Mouse (Mus musculus): Measurements from ENCODE around the gene Efna4.
A peak's percentile ranks its signal among the peaks of the same experiment; 100 is the strongest.

Efna4 gene

DNA sequence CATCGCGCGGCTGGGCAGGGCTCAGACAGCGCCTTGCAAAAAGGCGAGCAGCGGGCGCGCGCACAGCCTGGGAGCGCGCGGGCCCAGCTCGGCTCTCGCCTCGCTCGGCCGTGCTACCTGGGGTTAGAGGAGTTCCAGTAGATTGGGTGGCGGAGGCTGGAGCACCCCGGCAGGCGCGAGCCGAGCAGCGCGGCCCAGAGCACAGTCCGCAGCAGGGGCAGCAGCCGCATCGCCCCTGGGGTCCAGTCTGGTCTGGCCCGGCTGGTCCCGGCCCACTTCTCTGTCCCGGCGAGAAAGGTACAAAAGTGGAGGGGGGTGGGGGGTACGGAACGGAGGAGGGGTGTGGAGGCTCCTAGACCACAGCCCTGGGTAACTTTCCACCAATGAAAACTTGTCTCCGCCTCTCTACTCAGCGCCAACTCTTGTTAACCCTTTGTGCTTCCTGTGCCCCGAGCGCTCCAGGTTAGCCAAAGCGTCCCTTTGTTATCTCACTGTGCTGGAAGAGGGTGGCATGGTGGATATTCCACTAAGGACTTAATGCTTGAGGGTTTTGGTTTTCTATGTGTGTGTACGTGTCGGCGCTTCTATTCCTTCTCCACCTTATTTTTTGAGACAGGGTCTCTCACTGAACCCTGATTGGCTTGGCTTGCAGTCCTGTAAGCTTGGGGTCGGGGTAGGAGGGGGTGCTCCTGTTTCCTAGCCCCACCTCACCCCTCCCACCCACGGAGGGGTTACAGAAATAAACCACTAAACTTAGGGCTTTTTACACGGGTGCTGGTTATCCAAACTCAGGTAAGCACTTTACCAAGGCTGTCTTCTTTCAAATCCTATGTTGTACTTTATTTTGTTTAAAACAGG, at the start of gene Efna4:
Gene Efna4, minus strand, starts transcription at position 308 of the 858 bp plus-strand sequence.
- no peak for DNase-seq (ENCODE audit: low read depth in 1 of 2, low spot score in 2 of 2)

DNA sequence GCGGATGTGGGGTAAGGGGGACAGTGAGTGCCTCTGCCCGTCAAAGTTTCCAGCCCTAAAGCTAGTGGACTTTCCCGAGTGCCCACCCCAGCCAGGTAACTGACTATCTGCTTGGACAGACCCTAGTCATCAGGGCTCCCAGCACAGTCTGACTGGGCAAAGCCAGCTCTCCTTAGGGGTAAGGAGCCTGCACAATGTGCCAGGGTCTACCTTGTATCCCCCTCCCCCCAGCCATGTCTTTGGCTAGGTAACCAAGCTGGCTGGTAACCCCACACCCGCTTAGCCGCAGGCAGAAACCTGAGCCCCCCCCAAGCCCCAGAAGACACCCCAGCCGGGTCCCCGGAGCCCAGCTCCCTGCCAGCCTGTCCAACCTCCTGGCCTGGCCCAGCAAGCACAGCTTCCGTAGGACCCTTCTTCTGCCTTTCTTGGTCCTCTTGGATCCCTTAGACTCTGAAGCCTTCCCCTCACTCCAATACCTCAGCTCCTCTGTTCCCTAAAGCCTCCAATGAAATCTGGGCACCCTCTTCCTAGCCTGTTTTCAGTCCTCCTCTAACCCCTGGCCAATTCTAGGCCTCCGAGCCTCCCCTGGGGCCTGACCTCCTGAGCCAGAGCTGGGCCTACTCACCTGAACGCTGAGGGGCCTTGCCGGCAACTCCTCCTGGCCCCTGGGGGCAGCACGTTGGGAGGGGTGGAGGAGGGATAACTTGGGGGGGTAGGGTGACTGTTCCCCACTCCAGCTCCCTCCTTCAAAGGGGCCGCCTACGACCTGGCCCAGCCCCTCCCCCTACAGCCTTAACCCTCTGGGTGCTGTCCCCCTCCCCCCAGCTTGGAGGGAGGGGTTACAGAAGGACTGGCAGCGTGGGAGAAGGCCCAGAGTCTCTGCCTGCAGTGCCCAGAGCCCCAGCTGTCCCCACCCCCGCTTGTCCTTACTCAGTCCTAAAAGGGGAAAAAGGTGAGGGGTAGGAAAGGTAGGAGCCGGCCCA, 48.9 kb upstream of the Efna4 start:
- DNase-seq (ENCODE audit: low read depth in 1 of 2, low spot score in 2 of 2): no peak

DNA sequence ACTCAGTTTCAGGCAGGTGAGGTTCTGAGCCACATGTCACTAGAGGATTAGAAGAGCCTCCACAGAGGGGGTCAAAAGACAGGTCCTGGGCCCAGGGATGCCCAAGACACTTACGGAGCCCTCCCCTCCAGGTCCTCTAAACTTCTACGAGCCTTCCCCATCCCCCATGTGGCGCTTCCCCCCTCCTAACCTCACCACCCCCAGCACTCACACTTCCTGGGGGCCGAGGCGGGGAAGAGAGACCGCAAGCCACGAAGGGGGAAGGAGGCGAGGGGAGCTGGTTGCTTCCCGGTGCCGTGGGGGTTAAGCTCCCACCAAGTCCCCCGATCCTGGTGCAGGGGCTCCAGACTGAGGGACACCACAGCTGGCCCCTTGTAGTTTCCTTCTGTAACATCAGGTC, 47.6 kb upstream of the Efna4 start:
- DNase-seq (ENCODE audit: low read depth in 1 of 2, low spot score in 2 of 2): no peak

GRCm38 (mm10) chr3:89384331-89385076, 46.7 kb upstream of the Efna4 start:
- DNase-seq (ENCODE audit: low read depth in 1 of 2, low spot score in 2 of 2): no peak

DNA sequence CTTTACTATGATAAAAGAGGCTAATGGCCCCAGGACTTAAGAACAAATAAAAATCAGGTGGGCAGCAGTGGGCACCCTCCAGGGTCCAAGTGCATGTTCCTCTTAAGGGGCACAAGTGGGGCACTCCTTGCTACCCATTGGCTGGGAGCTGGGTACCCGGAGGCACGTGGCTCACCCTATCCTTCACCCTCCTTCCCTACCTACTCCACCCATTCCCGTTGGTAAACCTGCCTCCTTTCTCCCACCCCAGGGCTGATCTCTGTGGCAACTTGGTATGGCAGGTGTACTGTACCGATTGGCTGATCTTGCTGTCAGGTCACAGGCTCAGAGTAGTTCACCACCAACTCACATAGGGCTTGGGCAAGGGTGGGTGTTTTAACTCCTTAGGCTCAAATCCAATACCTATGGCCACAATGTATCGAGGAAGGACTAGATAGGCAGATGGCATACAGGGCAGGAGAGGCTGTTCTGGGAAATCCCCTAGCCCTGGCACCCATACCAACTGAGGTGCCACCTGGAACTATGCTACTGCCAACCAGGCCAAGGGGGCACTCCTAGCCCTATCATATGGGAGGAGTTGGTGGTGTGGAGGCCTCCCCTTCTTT, 45.9 kb upstream of the Efna4 start:
- DNase-seq (ENCODE audit: low read depth in 1 of 2, low spot score in 2 of 2): no peak

DNA sequence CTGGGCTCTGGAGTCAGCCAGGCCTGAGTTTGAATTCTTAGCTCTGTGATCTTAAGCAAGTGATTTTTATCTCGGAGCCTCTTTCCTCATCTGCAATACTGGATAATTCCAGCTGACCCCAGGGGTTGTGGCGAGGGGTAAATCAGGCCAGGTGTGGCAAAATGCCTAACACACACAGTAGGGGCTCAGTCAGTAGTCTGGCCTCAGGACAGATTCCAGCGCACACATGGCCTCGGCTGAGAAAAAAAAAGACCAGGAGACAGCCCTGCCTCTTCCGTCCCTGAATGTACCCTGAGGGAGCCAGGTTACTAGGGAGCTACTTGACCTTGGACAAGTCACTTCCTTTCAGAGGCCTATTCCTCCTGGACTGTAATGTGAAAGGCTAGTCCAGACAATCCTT, 45.1 kb upstream of the Efna4 start:
- no peak for DNase-seq (ENCODE audit: low read depth in 1 of 2, low spot score in 2 of 2)

GRCm38 (mm10) chr3:89382033-89382882, 44.4 kb upstream of the Efna4 start:
- no peak for DNase-seq (ENCODE audit: low read depth in 1 of 2, low spot score in 2 of 2)

DNA sequence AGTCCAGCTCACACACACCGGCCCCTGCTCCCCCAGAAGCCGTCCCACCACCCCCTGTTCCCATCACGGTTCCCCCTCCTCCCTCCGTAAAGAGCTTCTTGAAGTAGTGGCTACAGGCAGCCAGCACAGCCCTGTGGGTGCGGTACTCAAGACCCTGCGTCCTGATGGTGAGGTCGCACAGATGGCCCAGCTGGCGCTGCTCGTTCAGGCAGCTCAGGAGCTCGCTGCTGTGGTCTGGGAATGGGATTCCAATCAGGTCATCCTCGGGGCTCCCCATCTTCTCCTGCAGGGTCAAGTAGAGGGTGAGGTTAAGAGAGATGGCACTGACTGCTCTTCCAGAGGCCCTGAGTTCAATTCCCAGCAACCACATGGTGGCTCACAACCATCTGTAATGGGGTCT, 43.4 kb upstream of the Efna4 start:
- DNase-seq (ENCODE audit: low read depth in 1 of 2, low spot score in 2 of 2): no peak

DNA sequence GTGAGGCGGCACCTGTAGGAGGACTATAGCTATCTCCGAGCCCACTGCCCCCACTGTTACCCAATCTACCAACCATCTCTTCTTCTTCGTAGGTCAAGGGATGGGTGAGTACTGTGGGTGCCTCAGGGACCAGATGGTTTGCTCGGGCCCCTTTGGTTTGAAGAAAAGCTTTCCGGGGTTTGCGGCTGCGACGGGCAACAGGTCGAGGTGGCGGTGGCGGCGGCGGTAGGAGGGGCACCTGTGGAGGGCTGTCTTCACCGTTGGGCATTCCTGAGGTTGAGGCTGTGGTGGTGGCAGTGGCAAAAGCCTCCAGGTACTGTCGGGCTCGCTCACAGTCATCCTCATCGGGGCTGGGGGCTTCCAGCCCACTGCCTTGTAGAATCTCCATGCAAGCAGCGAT, 42.9 kb upstream of the Efna4 start:
- no peak for DNase-seq (ENCODE audit: low read depth in 1 of 2, low spot score in 2 of 2)

DNA sequence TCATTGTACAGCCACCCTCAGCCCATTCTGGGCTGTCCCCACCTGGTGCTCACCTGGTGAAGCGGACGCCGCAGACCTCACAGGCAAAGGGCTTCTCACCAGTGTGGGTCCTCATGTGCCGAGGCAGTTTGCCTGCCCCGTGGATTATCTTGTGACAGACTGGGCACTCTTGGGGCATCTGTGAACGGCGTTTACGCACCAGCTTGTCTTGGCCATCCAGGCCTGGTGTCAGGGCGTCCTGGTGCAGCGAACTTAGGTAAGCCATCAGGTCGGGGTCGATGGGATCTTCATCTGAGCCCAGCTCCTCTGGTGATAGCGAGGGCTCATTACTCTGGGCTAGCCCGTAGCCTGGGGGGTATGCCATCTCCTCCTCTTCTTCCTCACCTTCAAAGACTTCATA, 42.5 kb upstream of the Efna4 start:
- no peak for DNase-seq (ENCODE audit: low read depth in 1 of 2, low spot score in 2 of 2)

DNA sequence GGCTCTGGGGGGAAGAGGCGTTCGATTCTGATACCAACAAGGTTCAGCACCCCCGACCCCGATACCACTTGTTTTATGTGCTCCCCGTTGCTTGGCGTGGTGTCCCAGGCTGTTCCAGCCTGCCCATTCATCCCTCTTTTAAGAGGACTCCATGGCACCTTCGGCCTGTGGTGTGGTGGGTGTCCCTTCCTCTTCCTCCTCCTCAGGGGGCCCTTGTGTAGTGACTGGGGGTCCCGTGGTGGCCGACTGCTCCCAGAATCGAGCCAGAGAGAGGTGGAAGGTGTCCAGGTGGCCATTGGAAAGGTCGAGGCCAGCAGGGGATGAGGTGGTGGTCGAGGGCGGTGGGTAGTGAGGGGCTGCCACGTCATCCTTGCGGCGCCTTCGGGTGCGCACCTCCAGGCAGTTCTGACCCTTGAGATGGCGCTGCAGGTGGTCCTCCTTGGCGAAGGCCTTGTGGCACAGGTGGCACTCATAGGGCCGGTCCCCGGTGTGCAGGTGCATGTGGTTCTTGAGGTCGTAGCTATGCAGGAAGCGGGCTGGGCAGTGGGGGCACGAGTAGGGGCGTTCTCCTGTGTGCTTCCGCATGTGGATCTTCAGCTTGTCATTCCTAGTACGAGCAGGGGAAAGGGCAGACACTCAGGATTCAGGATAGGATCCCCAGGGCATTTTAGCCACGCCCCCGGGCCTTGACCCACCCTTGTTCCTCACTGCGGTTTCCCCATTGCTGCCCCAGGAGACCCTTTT, 41.7 kb upstream of the Efna4 start:
- no peak for DNase-seq (ENCODE audit: low read depth in 1 of 2, low spot score in 2 of 2)

DNA sequence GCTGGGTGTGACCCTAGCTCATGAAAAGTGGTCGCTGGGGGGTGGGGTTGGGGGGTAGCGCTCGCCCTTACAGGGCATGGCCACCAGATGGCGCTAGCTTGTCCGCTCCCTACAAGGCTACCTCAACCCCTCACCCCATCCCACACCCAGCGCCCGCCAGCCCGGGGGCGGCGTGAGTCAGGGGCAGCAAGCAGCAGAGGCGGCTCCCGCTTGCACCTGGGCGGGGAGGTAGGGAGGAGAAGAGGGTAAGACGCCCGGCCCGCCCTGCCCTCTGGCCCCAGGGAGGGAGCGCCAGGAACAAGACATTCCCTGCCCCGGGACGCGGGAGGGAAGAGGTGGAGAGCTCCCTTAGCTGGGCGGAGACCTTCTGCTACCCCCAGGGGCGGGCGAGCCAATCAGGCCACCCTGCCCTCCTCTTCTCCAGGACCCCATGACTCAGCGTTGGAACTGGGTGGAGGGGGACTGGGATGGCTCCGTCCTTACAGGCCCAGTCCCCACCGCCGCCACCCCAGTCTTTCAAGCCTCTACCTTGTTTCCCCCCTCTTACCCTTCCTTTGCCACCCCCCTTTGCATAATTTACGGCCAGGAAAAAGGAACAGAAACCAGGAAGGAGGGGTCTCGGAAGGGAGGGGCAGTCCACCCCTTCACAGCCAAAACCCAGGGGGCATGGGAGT, 40.7 kb upstream of the Efna4 start:
- DNase-seq (ENCODE audit: low read depth in 1 of 2, low spot score in 2 of 2): peak in 1 of 2 experiments; percentile 40

- no peak for DNase-seq (ENCODE audit: low read depth in 1 of 2, low spot score in 2 of 2)
Measured at GRCm38 (mm10) chr3:89377831-89378230, 40.0 kb upstream of the Efna4 start.

GRCm38 (mm10) chr3:89373581-89374231, 35.9 kb upstream of the Efna4 start:
- DNase-seq (ENCODE audit: low read depth in 1 of 2, low spot score in 2 of 2): no peak

GRCm38 (mm10) chr3:89367338-89367737, 29.5 kb upstream of the Efna4 start:
- no peak for DNase-seq (ENCODE audit: low read depth in 1 of 2, low spot score in 2 of 2)

DNA sequence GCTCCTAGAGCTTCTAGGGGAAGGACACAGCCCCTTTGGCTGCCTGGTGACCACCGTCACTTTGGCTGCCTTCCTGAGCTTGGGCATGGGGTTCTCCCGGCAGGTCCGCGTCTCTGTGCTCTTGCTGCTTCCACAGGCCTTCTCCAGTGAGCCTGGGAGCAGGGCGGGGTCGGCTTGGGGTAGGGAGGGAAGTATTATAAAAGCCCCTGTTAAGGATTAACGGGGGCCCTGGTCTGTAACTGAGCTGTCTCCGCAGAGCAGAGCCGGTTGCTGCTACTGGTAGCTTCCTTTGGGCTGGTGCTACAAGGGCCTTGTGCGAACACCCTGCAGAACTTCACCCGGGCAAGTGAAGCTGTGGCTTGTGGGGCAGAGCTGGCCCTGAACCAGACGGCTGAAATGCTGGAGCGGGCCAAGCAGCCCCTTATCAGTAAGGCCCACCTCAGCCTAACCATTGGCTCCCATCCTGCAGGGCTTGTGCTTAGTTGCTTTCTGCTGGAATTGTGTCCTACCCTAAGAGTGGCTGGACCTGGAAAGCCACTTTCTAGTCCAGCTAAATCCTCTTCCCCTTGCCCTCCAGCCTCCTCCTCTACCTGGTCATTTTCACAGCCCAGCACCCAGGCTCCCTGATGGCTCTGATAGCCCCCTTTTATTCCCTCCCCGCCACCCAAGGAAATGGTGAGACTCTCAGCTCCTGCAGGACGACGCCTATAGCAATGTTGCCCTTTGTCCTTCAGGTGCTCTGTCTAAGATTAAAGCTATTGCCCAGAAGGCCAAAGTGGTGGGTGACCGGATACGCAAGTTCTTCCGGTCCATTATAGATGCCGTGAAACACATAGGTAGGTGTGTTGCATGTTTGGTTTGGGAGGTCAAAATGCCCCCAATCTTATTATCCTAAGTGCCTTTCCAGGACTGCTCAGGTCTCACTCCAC, 27.9 kb upstream of the Efna4 start:
- no peak for DNase-seq (ENCODE audit: low read depth in 1 of 2, low spot score in 2 of 2)

DNA sequence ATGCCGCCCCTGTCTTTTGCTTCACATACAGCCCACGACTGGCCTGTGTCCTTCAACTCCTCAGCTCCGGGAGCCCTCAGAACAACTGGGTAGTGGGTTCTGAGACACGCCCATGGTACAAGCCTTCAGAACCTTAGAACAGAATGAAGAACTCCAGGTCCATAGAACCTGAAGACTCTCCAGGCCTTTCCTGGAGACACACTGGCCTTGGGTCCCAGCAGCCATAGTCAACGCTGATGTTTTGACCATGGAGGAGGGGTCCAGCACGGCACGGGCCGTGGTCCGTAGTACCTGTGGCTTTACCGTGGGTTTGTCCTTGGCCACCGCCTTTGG, 27.3 kb upstream of the Efna4 start, which contains the start of gene Dcst1:
Gene Dcst1, minus strand, starts transcription at position 101 of the 333 bp plus-strand sequence.
- no peak for DNase-seq (ENCODE audit: low read depth in 1 of 2, low spot score in 2 of 2)
